Mouse (Mus musculus) forebrain, embryonic 15.5 days (tissue): Measurements from ENCODE around the gene Vinac1. TPM values are rescaled to one million over a fixed set of nuclear protein-coding genes. Genes with fewer than 3 reads are reported as not detected.

Experiments
- ATAC-seq: fragments of 200-750 bp; cut with Nextera tagmentation; replicated peaks from 2 replicates; pipeline ENCODE4 v1.8.0; 2017; ENCODE audit warnings: mild to moderate bottlenecking, moderate TSS enrichment, moderate library complexity
- H3K27ac ChIP-seq: fragments of 300-500 bp; sonication (generic); replicated peaks from 2 replicates; pipeline ENCODE4 v1.5.1; 2015; ENCODE audit warnings: mild to moderate bottlenecking, inconsistent platforms
- H3K27me3 ChIP-seq: fragments of 300-500 bp; sonication (generic); 2 replicates; pipeline ENCODE4 v1.6.1; 2015; ENCODE audit warnings: inconsistent platforms
- H3K36me3 ChIP-seq: fragments of 300-500 bp; sonication (generic); 2 replicates; pipeline ENCODE4 v1.6.1; 2015; ENCODE audit warnings: mild to moderate bottlenecking, inconsistent platforms
- H3K4me1 ChIP-seq: fragments of 300-500 bp; sonication (generic); 2 replicates; pipeline ENCODE4 v1.6.1; 2015; ENCODE audit warnings: inconsistent platforms
- H3K4me2 ChIP-seq: fragments of 300-500 bp; sonication (generic); replicated peaks from 2 replicates; pipeline ENCODE4 v1.6.1; 2015; ENCODE audit warnings: mild to moderate bottlenecking, inconsistent platforms
- H3K4me3 ChIP-seq: fragments of 300-500 bp; sonication (generic); 2 replicates; pipeline ENCODE4 v1.5.1; 2015; ENCODE audit warnings: mild to moderate bottlenecking, inconsistent platforms
- H3K9ac ChIP-seq: fragments of 300-500 bp; sonication (generic); replicated peaks from 2 replicates; pipeline ENCODE4 v1.6.1; 2015; ENCODE audit warnings: mild to moderate bottlenecking, inconsistent platforms
- H3K9me3 ChIP-seq: fragments of 300-500 bp; sonication (generic); 2 replicates; pipeline ENCODE4 v1.6.1; 2016; ENCODE audit warnings: inconsistent platforms
- WGBS: fragments of 180-500 bp; shearing (Covaris S2); methylation state at CpG from one replicate; pipeline ENCODE4 v1.1.7; 2015; ENCODE audit warnings: mixed read lengths; 5-methylcytosine and 5-hydroxymethylcytosine counted together
- polyA plus RNA-seq: library from polyadenylated mRNA; unstranded; fragments of >200 nt; fragmentation: Nextera tagmentation; extraction: Ambion mirVana; gene quantifications from 2 replicates; pipeline ENCODE4 v1.2.1, GENCODE M21; 2015

Gene Vinac1
- polyA plus RNA-seq: 0.25 and 0.36 TPM in 2 replicates

DNA sequence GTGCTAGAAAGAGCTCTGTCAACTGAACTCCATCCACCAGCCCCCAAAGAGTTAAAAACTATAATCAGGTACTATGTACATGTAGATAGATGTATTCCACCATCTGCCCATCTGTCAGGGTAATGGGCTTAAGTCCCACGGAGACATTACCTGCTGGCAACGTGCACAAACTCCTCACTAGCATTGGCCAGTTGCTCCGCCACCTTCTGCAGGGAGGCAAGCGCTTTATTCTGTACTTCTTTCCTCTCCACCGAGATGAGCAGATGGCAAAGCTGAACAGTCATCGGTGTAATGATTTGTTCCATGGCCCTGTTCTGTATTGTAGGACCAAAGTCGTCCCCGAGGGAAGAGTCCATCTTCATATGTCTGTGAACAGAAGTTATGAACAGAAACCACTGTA is at the start of gene Vinac1:
Vinac1 (minus strand) TSS at position 362 of the 400 bp plus-strand sequence.
- no peaks in the 10 kb centered on the region for H3K9me3 ChIP-seq
- 80% methylated on average over 8 of the region's 8 CpGs for WGBS
- no peak within 1 kb of the TSS for H3K4me3 ChIP-seq
- H3K27me3 ChIP-seq: no peaks in the 10 kb centered on the region
- no peak for ATAC-seq
- H3K4me2 ChIP-seq: no peak within 1 kb of the TSS
- H3K4me1 ChIP-seq: no peaks in the 10 kb centered on the region
- H3K27ac ChIP-seq: no peak within 1 kb of the TSS
- no peak within 1 kb of the TSS for H3K9ac ChIP-seq
- H3K36me3 ChIP-seq: no peaks in the 10 kb centered on the region

DNA sequence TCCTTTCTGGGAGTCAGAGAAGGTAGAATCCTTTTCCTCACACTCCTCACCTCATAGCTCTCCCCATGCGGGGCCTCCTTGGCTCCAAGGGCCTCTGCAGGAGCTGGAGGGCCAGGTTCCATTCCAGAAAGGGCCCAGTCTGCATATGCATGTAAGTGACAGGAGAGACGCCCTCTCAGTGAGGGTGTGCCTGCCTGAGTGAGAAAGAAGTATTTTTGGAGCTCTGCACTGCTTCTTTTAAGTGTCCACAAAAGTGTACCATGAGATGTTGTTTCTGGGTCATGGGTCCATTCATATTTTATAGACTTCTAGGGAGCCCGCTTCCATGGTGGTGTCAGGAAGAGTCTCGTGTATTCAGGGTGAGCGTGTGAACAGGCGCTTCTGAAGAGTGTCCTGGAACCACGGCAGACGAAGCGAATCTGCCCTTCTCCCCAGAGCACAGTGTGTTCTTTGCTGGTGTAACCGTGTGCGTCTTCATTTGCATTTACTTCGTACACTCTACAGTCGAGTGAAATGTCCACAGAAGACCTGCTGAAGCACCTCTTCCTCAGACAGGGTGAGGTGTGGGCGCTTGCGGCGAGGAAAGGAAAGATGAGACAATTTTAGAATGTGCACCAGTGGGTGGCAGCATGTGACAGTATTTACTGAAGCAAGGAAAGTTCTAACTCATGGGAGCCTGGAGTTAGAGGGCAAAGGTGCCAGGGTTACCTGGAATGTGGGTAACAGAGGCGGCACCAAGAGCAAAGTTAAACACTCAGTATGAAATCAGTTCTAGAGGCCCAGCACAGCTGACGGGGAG is 46.2 kb upstream of the Vinac1 start:
- H3K9me3 ChIP-seq: no peaks in the 10 kb centered on the region
- H3K4me3 ChIP-seq: no peak overlapping the region
- no peaks in the 10 kb centered on the region for H3K27me3 ChIP-seq
- no peak overlapping the region for H3K9ac ChIP-seq
- H3K4me1 ChIP-seq: no peaks in the 10 kb centered on the region
- 90% methylated on average over 18 of the region's 18 CpGs for WGBS
- no peak overlapping the region for H3K4me2 ChIP-seq
- H3K36me3 ChIP-seq: peaks cover 36% of the 10 kb centered on the region
- ATAC-seq: no peak
- no peak overlapping the region for H3K27ac ChIP-seq

DNA sequence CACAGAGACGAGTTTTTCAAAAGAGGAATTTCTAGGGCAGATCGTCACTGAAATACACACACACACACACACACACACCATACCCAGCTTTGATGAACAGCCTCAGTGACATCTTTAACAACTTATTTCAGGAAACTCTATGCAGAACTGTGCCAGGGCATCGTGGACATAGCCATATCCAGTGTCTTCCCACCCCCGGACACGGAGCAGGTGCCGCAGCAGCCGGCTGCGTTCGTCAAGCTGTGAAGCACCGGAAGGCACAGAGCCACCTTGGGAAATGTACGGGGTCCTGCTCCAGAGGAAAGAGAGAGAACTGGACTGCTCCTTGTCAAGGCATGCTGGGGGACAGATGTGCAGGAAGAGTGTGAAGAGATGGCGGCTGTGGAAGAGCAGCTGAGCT is 44.8 kb upstream of the Vinac1 start:
- H3K27ac ChIP-seq: no peak overlapping the region
- peaks cover 43% of the 10 kb centered on the region for H3K36me3 ChIP-seq
- no peaks in the 10 kb centered on the region for H3K4me1 ChIP-seq
- H3K4me2 ChIP-seq: no peak overlapping the region
- no peaks in the 10 kb centered on the region for H3K9me3 ChIP-seq
- ATAC-seq: no peak
- 91% methylated on average over 12 of the region's 12 CpGs for WGBS
- no peak overlapping the region for H3K9ac ChIP-seq
- no peaks in the 10 kb centered on the region for H3K27me3 ChIP-seq
- no peak overlapping the region for H3K4me3 ChIP-seq

DNA sequence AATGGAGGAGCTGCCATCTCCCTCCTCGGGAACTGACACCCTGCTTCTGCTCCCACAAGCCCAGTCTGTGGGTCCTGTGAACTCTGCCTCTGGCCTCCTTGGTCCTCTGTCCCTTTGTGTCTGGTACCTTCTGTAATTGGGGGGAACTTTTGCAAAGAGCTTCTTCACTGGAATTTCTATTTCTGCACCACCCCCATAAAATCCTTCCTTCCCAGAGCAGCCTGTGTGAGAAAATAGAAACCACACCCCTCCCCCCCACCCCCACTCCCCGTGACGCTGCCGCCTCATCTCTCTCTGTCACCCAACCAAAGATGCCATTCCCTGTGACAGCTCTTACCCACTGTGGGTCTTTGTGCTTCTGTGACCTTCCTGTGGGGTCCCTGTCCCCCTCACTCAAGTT is 42.4 kb upstream of the Vinac1 start:
- Histone ChIP-seq H3K36me3 (peaks cover 61% of the 10 kb centered on the region), H3K4me2 (no peak overlapping the region), H3K27ac (no peak overlapping the region), H3K4me1 (no peaks in the 10 kb centered on the region), H3K9me3 (no peaks in the 10 kb centered on the region), H3K27me3 (no peaks in the 10 kb centered on the region), H3K9ac (no peak overlapping the region), H3K4me3 (no peak overlapping the region)
- no peak for ATAC-seq
- 80% methylated on average over 4 of the region's 4 CpGs for WGBS

DNA sequence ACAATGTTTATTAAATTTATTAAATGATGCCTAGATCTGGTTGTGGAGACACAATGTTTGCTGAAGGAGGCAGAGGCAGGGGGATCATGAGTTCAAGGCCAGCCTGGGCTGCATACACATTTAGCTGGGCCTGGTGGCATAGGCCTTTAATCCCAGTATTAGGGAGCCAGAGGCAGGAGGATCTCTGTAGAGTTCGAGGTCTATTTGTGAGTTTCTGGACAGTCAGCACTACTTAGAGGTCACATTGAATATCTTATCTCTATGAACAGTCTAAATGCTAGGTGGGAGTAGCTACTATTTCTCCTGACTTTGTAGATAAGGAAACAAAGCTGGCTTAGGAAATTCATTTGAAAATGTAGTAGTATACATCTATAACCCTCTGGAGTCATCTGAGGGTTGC is 39.5 kb upstream of the Vinac1 start:
- Histone ChIP-seq H3K9ac (no peak overlapping the region), H3K27me3 (no peaks in the 10 kb centered on the region), H3K4me1 (no peaks in the 10 kb centered on the region), H3K9me3 (no peaks in the 10 kb centered on the region), H3K27ac (no peak overlapping the region), H3K4me3 (no peak overlapping the region), H3K36me3 (peaks cover 44% of the 10 kb centered on the region), H3K4me2 (no peak overlapping the region)
- ATAC-seq: no peak
- WGBS: 89% methylated on average over 1 of the region's 1 CpGs

GRCm38 (mm10) chr2:129084959-129085358 is 37.0 kb upstream of the Vinac1 start:
- Histone ChIP-seq H3K4me3 (no peak overlapping the region), H3K27ac (no peak overlapping the region), H3K9me3 (no peaks in the 10 kb centered on the region), H3K36me3 (peaks cover 53% of the 10 kb centered on the region), H3K27me3 (no peaks in the 10 kb centered on the region), H3K4me2 (no peak overlapping the region), H3K9ac (no peak overlapping the region), H3K4me1 (no peaks in the 10 kb centered on the region)
- ATAC-seq: no peak
- 59% methylated on average over 2 of the region's 2 CpGs for WGBS

- Histone ChIP-seq H3K9ac (no peak overlapping the region), H3K27me3 (no peaks in the 10 kb centered on the region), H3K9me3 (no peaks in the 10 kb centered on the region), H3K4me1 (no peaks in the 10 kb centered on the region), H3K27ac (no peak overlapping the region), H3K36me3 (peaks cover 54% of the 10 kb centered on the region), H3K4me3 (no peak overlapping the region), H3K4me2 (no peak overlapping the region)
- 92% methylated on average over 5 of the region's 5 CpGs for WGBS
- ATAC-seq: no peak
These were observed 35.5 kb upstream of the Vinac1 start for GRCm38 (mm10) chr2:129083514-129083913.

GRCm38 (mm10) chr2:129081097-129081496 is 33.1 kb upstream of the Vinac1 start:
- no peak for ATAC-seq
- H3K4me3 ChIP-seq: no peak overlapping the region
- WGBS: 74% methylated on average over 13 of the region's 13 CpGs
- H3K27ac ChIP-seq: no peak overlapping the region
- no peaks in the 10 kb centered on the region for H3K4me1 ChIP-seq
- no peaks in the 10 kb centered on the region for H3K27me3 ChIP-seq
- H3K9ac ChIP-seq: no peak overlapping the region
- peaks cover 65% of the 10 kb centered on the region for H3K36me3 ChIP-seq
- H3K4me2 ChIP-seq: no peak overlapping the region
- H3K9me3 ChIP-seq: no peaks in the 10 kb centered on the region

GRCm38 (mm10) chr2:129079194-129079593 is 31.2 kb upstream of the Vinac1 start:
- ATAC-seq: no peak

DNA sequence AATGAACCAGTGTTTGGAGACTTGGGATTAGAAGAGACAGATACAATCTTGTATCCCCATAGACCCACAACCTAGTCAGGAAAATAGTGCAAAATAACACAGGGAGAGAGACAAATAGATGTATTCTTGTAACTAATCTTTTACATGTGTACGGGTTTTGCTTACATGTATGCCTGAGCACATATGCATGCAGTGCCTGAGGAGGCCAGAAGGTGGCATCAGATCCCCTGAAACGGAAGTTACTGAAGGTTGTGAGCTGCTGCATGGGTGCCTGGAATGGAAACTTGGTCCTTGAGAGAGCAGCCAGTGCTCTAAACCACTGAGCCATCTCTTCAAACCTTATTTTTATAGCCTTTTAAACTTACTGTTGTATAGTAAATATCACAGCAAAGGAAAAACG is 30.3 kb upstream of the Vinac1 start:
- H3K27me3 ChIP-seq: no peaks in the 10 kb centered on the region
- no peaks in the 10 kb centered on the region for H3K9me3 ChIP-seq
- ATAC-seq: no peak
- H3K4me3 ChIP-seq: no peak overlapping the region
- H3K4me2 ChIP-seq: no peak overlapping the region
- H3K9ac ChIP-seq: no peak overlapping the region
- WGBS: 87% methylated on average over 3 of the region's 3 CpGs
- no peaks in the 10 kb centered on the region for H3K4me1 ChIP-seq
- H3K36me3 ChIP-seq: peaks cover 57% of the 10 kb centered on the region
- no peak overlapping the region for H3K27ac ChIP-seq

More at GRCm38 (mm10) chr2:129079194-129079593, 31.2 kb upstream of the Vinac1 start:
- Histone ChIP-seq H3K9ac (no peak overlapping the region), H3K4me1 (no peaks in the 10 kb centered on the region), H3K9me3 (no peaks in the 10 kb centered on the region), H3K4me3 (no peak overlapping the region), H3K27me3 (no peaks in the 10 kb centered on the region), H3K36me3 (peaks cover 55% of the 10 kb centered on the region), H3K27ac (no peak overlapping the region), H3K4me2 (no peak overlapping the region)
- 87% methylated on average over 2 of the region's 2 CpGs for WGBS

- no peak for ATAC-seq
- Histone ChIP-seq H3K9ac (no peak overlapping the region), H3K4me2 (no peak overlapping the region), H3K9me3 (no peaks in the 10 kb centered on the region), H3K27me3 (no peaks in the 10 kb centered on the region), H3K4me1 (peaks cover 27% of the 10 kb centered on the region), H3K36me3 (peaks cover 9% of the 10 kb centered on the region; the same call in 1 of the 2 replicates), H3K27ac (no peak overlapping the region), H3K4me3 (no peak overlapping the region)
- WGBS: 90% methylated on average over 3 of the region's 3 CpGs
These were observed 22.3 kb upstream of the Vinac1 start for GRCm38 (mm10) chr2:129070296-129070695.

DNA sequence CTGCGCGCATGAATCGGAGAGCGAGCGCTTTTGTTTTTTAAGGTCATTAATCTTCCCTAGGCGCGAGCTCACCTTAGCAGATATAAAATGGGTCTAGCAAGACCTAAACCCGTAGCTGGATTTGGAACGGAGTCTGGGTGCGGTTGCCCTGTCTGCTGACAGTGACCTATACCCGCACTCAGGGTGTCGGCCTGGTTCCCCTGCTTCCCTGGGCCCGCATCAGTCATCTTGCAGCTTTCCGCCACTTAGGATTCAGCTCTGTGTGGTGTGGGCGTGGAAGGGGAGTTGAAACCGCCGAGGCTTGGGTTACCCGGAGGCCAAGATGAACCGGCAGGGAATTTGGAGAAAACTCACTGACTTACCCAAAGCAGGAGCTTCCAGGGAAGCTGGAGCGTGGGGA is 18.4 kb upstream of the Vinac1 start:
- Histone ChIP-seq H3K9ac (peak overlapping the region; percentile 73), H3K27me3 (no peaks in the 10 kb centered on the region), H3K4me1 (peaks cover 33% of the 10 kb centered on the region), H3K4me3 (peak overlapping the region; percentile 88), H3K36me3 (peaks cover 5% of the 10 kb centered on the region; the same call in 1 of the 2 replicates), H3K4me2 (peak overlapping the region; percentile 62), H3K9me3 (no peaks in the 10 kb centered on the region), H3K27ac (peak overlapping the region; percentile 73)
- peak; percentile 85 for ATAC-seq
- under 1% methylated on average over 20 of the region's 20 CpGs for WGBS
